Mouse (Mus musculus) gastrocnemius, adult 18-20 months (tissue): Measurements from ENCODE around the gene Orc5. TPM values are rescaled to one million over a fixed set of nuclear protein-coding genes. Genes with fewer than 3 reads are reported as not detected.
"Not testable (repeated sequence)": the region's sequence is repeated elsewhere in the genome, so short reads cannot be mapped to it uniquely, and the experiment has no call there.

Experiments
- DNase-seq: peaks from one replicate; pipeline ENCODE4 v3.0.0; 2021; ENCODE audit warnings: low spot score
- total RNA-seq, 2 experiments: library from RNA; stranded (reverse); gene quantifications; 2 replicates each; pipeline ENCODE4 v1.2.3; 2021

Orc5 gene
- total RNA-seq, 2 experiments from 2014 or later: 7.4 to 8.3 TPM

DNA sequence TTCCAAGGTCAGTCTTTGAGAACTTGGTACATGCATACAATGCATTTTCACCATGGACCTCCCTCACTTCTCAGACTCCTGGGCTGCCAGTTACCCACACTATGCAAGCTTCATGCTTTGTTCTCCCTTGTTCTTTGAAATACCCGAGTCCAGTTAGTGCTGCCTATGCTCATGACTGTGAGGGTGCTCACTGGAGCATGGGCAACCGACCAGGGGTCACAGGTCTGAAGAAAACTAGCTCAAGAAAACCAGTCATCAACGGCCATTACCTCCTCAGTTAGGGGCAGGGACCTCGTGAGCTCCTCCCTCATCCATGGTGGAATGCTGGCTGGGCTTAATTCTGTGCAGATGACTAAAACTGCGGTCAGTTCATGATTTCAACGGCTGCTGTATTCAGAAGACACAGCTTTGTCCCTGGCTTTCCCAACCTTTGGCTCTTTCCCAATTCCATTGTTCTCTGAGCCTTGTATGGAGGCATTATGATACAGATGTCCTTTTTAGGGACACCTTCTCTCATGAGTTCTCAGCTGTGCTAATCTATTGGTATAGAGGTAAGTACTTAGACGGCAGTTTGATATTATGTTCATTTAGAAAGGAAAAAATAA, 11.1 kb downstream of the Orc5 start:
- DNase-seq: no peak

- no peak for DNase-seq
These were observed 13.5 kb downstream of the Orc5 start for GRCm38 (mm10) chr5:22536695-22537094.

- no peak for DNase-seq
These were observed 17.7 kb downstream of the Orc5 start for GRCm38 (mm10) chr5:22532571-22532970.

GRCm38 (mm10) chr5:22522612-22523011, 27.6 kb downstream of the Orc5 start:
- DNase-seq: no peak

DNA sequence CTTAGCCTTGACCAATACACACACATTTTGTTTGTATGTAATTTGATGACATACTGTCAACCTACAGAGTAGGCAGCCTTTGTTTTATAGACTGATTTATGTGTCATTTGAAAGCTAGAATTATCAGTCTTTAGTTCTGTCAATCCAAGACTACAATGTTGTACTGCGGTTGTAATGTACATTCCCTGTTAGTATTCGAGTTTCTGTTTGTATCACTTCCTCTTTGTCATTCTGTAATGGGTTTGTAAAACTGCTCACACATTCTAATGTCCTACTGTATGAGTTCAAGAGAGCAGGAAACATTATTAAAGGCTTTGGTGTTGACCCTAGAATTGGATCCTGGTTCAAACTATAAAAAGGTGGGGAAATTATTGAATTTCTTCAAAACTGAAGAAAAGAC, 30.5 kb downstream of the Orc5 start:
- no peak for DNase-seq

- not testable (repeated sequence) for DNase-seq
These were observed 34.5 kb downstream of the Orc5 start for GRCm38 (mm10) chr5:22515745-22516144.

DNA sequence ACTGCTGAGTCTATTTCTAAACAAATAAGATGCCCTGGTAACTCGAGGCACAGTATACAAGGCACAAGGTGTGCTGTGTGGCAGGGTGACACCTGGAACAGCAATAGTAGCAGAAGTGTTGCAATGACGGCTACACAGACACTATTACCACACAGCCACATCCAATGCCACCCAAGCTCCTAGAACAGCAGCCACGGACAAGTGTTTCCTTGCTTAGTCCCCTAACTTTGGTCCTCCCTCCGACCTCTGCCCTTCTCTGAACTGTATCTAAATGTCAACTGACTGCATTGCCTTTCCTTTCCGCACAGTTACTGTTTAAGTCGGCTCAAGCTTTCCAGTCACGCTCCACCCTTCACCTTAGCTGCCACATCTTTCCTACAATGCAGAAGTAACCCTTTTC, 36.0 kb downstream of the Orc5 start:
- not testable (repeated sequence) for DNase-seq

GRCm38 (mm10) chr5:22512579-22512978, 37.6 kb downstream of the Orc5 start:
- not testable (repeated sequence) for DNase-seq

DNA sequence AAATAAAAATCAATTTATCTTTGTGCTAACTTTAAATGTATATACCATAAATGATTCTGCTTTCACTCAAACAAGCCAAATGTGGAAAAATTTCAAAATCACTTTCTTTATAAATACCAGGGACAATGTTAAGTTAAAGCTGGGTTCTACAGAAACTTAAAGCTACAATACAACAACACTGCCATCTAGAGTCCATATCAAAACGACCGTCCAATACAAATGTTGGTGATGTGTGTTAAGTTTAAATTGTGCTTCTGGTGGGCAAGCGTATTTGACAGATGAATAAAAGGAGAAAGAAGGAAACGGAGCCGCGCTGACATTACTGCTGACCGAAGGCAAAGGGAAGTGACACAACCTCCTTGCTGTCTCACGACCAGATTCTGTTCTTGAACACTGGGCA, 38.4 kb downstream of the Orc5 start:
- DNase-seq: no peak

- DNase-seq: no peak
These were observed 41.7 kb downstream of the Orc5 start for GRCm38 (mm10) chr5:22508560-22508959.

DNA sequence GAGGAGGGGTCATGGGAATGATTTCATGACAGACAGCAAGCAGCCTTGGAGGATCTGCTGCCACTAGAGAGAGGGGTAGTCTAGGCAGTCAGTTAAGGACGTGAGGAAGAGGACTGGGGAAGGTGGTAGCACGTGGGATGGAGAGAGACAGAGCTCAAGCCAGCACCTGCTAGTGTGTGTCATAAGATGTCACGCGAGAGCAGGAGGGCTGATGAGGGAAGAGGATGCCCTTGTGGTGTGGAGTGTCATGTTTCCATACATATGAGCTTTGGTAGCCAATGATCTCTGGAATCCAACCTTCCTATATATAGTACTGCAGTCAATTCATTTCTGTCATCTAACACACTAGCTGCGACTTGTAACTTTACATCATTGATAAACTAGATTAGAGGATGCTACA, 50.8 kb downstream of the Orc5 start:
- no peak for DNase-seq

GRCm38 (mm10) chr5:22491088-22491487, 59.1 kb downstream of the Orc5 start:
- no peak for DNase-seq

DNA sequence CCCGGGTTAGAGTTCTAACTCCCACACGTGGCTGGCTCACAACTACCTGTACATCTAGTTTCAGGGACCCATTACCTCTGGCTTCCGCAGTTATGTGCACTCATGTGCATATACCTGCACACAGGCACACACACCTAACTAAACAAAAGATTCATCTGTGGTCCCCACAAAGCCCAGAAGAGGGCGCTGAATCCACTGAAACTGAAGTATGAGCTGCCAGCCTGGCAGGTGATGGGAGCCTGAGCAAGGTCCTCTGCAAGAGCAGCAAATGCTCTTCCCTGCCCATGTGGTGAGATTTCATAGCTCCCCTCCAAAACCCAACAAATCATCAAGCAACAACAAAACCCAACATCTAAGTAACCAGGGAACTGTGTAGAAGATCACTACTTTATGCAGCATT, 61.1 kb downstream of the Orc5 start:
- no peak for DNase-seq

DNA sequence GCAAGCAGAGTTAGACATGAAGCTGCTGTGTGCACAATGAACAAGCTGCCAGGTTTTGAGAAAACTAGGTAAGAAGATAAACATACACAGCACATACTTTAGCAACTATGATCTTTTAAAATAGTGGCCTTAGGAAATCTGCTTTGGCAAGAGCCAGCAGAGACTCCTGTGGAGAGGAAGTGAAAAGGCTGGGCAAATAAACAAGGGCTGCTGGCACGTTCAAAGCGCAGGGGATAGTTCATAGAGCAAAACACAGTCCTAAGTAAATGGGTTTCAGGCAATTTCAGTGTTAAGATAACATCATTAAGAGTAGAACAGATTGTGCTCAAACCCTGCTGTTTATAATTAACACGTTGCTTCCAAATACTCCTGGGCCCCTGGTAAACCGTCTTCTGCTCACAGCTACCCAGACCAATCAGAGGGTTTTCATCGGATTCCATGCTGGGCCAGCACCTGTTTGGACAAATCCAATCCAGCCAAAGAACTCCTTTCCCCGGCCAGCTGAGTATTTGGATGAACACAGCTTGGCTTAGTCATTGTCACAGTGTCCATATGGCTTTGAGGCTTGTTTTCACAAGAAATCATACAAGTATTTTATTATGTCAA, 63.5 kb downstream of the Orc5 start:
- no peak for DNase-seq

GRCm38 (mm10) chr5:22485764-22486163, 64.5 kb downstream of the Orc5 start:
- no peak for DNase-seq

DNA sequence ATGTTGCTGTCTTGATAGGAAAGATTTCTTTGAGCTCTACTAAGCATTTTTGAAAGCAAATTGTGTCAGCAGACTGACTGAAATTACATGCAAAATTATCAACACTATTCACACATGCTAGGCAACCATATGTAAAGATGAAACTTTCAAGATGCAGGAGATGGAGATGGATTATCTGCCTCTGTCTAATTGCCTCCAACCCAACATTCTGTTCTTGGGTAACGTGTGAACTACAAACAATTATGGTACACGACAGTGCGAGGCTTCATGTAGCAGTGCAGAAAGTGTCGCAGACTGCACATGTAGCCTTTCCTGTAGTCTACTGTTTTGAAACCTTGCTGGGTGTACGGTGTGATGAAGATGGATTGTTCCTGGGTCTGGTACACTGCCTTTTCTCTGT, 67.7 kb downstream of the Orc5 start:
- no peak for DNase-seq

GRCm38 (mm10) chr5:22472445-22472844, 77.8 kb downstream of the Orc5 start:
- not testable (repeated sequence) for DNase-seq

DNA sequence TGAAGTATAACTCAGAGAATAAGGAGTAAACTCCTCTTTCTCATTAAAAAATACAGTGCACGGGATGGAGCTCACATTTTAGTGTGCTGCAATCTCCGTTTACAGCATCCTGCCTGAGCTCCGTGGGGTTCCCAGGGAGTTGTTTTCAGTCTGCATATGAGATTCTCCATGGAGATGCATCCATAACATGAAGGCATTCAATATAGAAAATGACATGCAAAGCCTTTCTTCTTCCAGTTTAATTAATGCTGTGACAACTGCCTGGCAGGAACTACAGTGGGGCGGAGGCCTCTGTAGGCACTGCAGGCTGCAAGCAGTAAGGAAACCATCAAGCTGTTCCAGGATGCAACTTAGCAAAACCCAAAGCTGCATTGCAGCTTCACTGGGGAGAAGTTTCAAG, 79.0 kb downstream of the Orc5 start:
- DNase-seq: no peak

GRCm38 (mm10) chr5:22452871-22453661, 97.2 kb downstream of the Orc5 start:
- no peak for DNase-seq

GRCm38 (mm10) chr5:22452452-22452851, 97.8 kb downstream of the Orc5 start:
- no peak for DNase-seq

- DNase-seq: no peak
These were observed 98.5 kb downstream of the Orc5 start for GRCm38 (mm10) chr5:22451764-22452163.

DNA sequence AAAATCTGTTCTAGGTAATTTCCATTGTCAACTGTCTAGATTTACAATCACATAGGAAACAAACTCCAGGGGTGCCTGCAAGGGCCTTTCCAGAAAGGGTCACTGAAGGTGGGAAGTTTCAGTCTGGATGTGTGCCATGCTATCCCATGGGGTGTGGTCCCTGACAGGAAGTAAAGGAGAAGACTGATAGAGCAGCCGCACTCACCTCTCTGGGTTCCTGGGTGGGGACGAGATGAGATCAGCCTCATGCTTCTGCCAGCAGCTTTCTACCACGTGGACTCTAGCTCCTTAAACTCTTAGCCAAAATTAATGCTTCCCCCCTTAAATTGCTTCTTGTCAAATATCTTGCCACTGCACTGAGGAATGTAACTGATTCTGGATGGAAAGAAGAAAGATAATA, 100.7 kb downstream of the Orc5 start:
- no peak for DNase-seq
